Mouse (Mus musculus) bone marrow macrophage, adult 2 months (primary cell): ENCODE data around the gene Commd8. TPM values are rescaled to one million over a fixed set of nuclear protein-coding genes. Genes with fewer than 3 reads are reported as not detected.

Source experiments
- H3K27ac ChIP-seq: 2 replicates; pipeline ENCODE4 v1.5.1; 2012; ENCODE audit warnings: low read depth, low read length; ENCODE audit not compliant: insufficient read depth
- H3K4me1 ChIP-seq: 2 replicates; pipeline ENCODE4 v1.6.1; 2012; ENCODE audit warnings: low read length; ENCODE audit not compliant: control insufficient read depth, insufficient read depth
- H3K4me3 ChIP-seq: 2 replicates; pipeline ENCODE4 v1.5.1; 2012; ENCODE audit warnings: mild to moderate bottlenecking, low read length, moderate library complexity; ENCODE audit not compliant: insufficient read depth
- CTCF ChIP-seq: IDR thresholded peaks from 2 replicates; pipeline ENCODE4 v1.5.1; 2012; ENCODE audit warnings: low read depth, mild to moderate bottlenecking, low read length, moderate library complexity
- POLR2A ChIP-seq: IDR thresholded peaks from 2 replicates; pipeline ENCODE4 v1.6.1; 2012; ENCODE audit warnings: mild to moderate bottlenecking, low read depth, low read length, borderline replicate concordance
- polyA plus RNA-seq: library from polyadenylated mRNA; stranded (reverse); fragments of >200 nt; gene quantifications from 2 replicates; pipeline ENCODE4 v1.2.4, GENCODE M21; 2012; ENCODE audit not compliant: missing spikeins, insufficient read depth, insufficient read length

Commd8 gene
- polyA plus RNA-seq: 177 and 192 TPM in 2 replicates

- peak within 1 kb of the TSS; percentile 69 for H3K27ac ChIP-seq
- no peak for TF ChIP-seq CTCF
- TF ChIP-seq POLR2A: peak; percentile 95
- peaks cover 38% of the 10 kb centered on the region for H3K4me1 ChIP-seq
- H3K4me3 ChIP-seq: peak within 1 kb of the TSS; percentile 96
Measured at GRCm38 (mm10) chr5:72167594-72168284, at the start of gene Commd8. TSS of gene Commd8 (minus strand) at chr5:72168189.

DNA sequence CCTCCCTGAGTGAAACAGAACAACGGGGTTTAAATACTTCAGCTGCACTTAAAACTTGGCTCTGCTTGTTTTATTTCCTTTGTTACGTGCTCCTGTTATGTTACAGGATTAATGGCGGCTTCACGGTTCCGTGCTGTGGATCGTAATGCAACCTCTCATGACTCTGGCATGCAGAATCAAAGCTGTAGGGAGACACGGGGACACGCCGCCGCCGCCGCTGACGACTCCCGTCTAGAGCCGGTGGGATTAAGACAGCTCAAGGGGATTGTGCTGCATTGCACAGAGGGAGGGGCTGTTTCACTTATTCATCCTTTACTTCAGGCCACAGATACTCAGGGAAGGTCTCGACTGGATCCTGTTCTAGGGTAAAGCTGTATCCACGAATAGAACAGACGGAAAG, 43.8 kb upstream of the Commd8 start:
- Histone ChIP-seq H3K27ac (no peak overlapping the region), H3K4me3 (no peak overlapping the region), H3K4me1 (peaks cover 8% of the 10 kb centered on the region)
- no peak for TF ChIP-seq POLR2A
- no peak for TF ChIP-seq CTCF

GRCm38 (mm10) chr5:72210812-72211139, 42.8 kb upstream of the Commd8 start:
- H3K4me1 ChIP-seq: peaks cover 8% of the 10 kb centered on the region
- H3K4me3 ChIP-seq: no peak overlapping the region
- TF ChIP-seq CTCF (no peak), POLR2A (no peak)
- H3K27ac ChIP-seq: no peak overlapping the region

DNA sequence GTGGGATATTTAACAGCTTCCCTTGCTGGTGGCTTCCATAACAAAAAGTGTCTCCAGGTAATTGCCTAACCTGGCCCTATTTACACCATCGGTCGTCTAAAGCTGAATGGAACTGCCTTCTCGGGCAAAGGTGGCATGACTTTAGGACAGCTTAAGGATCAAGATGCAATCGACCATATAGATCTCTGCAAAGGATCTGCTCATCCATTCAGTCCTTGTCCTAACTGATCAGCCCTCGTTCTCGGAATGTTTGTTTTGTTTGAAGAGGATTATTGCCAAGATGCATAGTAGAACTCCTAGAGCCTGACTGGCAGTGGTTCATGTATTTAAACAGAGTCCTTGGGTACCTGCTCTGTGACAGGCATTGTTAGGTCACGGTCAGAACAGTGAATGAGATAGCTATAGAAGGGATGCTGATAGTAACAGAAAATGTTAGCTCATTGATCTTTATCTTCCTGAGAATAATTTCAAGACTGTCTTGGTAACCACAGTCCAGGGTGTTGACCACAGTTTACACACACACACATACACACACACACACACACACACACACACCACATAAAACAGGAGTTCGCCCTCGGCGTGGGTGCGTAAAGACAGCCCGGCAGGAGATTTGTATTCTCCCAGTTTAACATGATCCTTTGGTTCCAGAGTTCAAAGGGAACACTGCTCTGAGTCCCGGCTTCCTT, 42.3 kb upstream of the Commd8 start:
- H3K4me1 ChIP-seq: peaks cover 8% of the 10 kb centered on the region
- no peak overlapping the region for H3K27ac ChIP-seq
- no peak overlapping the region for H3K4me3 ChIP-seq
- TF ChIP-seq CTCF (no peak), POLR2A (no peak)

- Histone ChIP-seq H3K4me3 (no peak overlapping the region), H3K27ac (no peak overlapping the region), H3K4me1 (peaks cover 12% of the 10 kb centered on the region)
- TF ChIP-seq CTCF (no peak), POLR2A (no peak)
Measured at GRCm38 (mm10) chr5:72208515-72208914, 40.5 kb upstream of the Commd8 start.

DNA sequence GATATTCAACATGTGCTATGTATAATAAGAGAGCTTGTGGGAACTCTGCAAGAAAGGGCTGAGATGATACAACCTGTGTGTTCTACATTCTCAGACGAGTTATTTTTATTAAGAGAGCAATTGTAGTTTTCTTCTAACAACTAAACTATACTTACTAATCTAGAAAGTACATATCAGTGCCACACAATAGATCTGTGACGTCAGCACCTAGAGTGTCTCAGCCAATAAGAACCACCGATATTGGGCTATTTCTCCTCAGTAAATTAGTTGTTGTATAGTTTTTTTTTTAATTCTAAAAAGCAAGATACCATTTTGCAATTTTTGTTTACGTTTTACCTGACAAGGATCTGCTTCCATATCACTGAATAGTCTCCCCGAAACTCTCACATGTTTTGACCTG, 37.3 kb upstream of the Commd8 start:
- H3K4me3 ChIP-seq: no peak overlapping the region
- H3K27ac ChIP-seq: no peak overlapping the region
- peaks cover 12% of the 10 kb centered on the region for H3K4me1 ChIP-seq
- no peak for TF ChIP-seq CTCF
- TF ChIP-seq POLR2A: no peak

GRCm38 (mm10) chr5:72204507-72204906, 36.5 kb upstream of the Commd8 start:
- Histone ChIP-seq H3K4me1 (peaks cover 12% of the 10 kb centered on the region), H3K4me3 (peak overlapping the region; percentile 67), H3K27ac (no peak overlapping the region)
- TF ChIP-seq POLR2A (no peak), CTCF (no peak)

GRCm38 (mm10) chr5:72203734-72204073, 35.7 kb upstream of the Commd8 start:
- TF ChIP-seq CTCF: no peak
- TF ChIP-seq POLR2A: no peak
- peak overlapping the region; percentile 49 for H3K27ac ChIP-seq
- H3K4me3 ChIP-seq: peak overlapping the region; percentile 67
- H3K4me1 ChIP-seq: peaks cover 15% of the 10 kb centered on the region

DNA sequence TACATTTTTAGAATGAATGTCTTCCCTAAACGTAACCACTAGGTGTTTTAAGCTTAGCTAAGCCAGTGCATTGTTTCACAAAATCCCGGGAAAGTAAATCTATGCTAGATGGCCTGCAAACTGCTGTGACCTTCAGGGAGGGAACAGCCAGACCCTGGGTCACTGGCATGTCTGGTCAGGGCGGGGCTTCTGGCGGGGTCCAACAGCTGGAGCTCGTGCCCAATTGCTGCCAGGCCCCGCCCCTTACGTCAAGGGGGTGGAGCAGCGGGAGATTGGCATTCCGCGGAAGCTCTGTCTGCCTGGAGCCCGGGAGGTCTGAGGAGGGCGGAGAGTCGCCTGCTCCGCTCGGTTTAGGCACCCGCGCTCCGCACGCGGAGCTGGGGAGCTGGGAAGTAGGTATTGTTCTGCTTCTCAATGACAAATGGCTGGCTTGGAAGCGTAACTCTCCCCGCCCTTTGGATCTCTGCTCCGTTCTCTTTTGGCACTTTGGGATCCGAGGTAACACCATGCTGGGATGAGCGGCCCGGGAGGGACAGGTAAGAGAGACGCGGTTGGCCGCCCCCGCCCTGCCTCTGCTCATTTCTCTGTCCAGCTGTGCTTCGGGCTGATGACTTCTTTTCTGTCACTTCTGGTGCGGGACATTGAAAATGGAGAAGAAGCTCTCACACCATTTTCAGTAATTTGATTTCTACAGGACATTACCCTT, 35.2 kb upstream of the Commd8 start:
- no peak for TF ChIP-seq CTCF
- TF ChIP-seq POLR2A: peak; percentile 88; the same call in 1 of the 2 replicates
- Histone ChIP-seq H3K4me3 (peak overlapping the region; percentile 67), H3K4me1 (peaks cover 13% of the 10 kb centered on the region), H3K27ac (peak overlapping the region; percentile 49)

- no peak for TF ChIP-seq POLR2A
- no peak for TF ChIP-seq CTCF
- H3K27ac ChIP-seq: no peak overlapping the region
- H3K4me3 ChIP-seq: no peak overlapping the region
- H3K4me1 ChIP-seq: peaks cover 9% of the 10 kb centered on the region
Measured at GRCm38 (mm10) chr5:72202016-72202415, 34.0 kb upstream of the Commd8 start.
